Mouse (Mus musculus): ENCODE results near the gene H2afv. TPM values are rescaled to one million over a fixed set of nuclear protein-coding genes. Genes with fewer than 3 reads are reported as not detected.

Gene H2afv
- polyA plus RNA-seq (2015; fragmentation: Nextera tagmentation; extraction: Ambion mirVana), result 605 and 617 TPM in 2 replicates

DNA sequence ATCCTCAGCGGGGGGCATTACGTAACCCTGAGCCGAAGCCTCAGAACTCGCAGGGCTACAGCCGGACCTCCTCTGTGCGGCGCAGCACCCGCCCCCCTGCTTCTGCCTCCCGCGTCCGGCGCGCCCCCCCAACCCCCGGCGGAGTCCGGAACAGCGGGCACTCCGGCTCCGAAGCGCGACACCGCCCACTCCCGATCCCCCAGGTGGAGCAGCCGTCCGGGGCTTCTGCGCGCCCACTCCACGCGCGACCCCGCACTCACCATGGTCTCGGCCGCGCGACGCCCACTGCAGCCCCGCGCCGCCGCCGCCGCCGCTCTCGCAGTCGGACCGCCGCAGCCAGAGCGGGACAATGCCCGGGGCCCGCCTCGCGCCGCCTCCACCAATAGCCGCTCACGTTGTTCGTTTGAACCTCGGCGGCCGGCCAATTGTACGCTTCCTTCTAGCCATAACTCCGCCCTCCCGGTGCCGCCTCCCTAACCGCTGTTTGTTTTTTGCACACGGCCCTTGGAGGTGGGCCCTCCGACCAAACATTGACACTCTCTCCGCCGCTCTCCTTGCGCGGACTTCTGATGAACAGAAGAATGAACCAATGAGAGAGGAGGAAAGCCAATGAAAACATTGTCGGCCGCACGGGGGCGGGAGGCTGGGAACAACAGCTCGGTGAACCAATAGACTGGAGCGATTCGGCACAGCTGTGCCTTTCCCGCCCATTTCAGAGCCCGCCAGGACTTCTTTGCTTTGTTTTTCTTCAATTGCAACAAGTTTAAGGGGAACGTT, at the start of gene H2afv:
TSS of gene H2afv (minus strand) at position 367 of the 777 bp plus-strand sequence.
- H3K4me1 ChIP-seq (replicated peaks), result peaks cover 15% of the 10 kb centered on the region
- peak within 1 kb of the TSS; percentile 76 for H3K4me2 ChIP-seq (replicated peaks)
- H3K27me3 ChIP-seq, result no peaks in the 10 kb centered on the region
- peak within 1 kb of the TSS; percentile 78 for H3K4me3 ChIP-seq (replicated peaks)
- H3K9me3 ChIP-seq, result no peaks in the 10 kb centered on the region
- ATAC-seq, result peak; percentile 99
- H3K27ac ChIP-seq, result peak within 1 kb of the TSS; percentile 97
- peaks cover 6% of the 10 kb centered on the region for H3K36me3 ChIP-seq
- H3K9ac ChIP-seq (replicated peaks), result peak within 1 kb of the TSS; percentile 89
- 1% methylated on average over 62 of the region's 80 CpGs for WGBS

DNA sequence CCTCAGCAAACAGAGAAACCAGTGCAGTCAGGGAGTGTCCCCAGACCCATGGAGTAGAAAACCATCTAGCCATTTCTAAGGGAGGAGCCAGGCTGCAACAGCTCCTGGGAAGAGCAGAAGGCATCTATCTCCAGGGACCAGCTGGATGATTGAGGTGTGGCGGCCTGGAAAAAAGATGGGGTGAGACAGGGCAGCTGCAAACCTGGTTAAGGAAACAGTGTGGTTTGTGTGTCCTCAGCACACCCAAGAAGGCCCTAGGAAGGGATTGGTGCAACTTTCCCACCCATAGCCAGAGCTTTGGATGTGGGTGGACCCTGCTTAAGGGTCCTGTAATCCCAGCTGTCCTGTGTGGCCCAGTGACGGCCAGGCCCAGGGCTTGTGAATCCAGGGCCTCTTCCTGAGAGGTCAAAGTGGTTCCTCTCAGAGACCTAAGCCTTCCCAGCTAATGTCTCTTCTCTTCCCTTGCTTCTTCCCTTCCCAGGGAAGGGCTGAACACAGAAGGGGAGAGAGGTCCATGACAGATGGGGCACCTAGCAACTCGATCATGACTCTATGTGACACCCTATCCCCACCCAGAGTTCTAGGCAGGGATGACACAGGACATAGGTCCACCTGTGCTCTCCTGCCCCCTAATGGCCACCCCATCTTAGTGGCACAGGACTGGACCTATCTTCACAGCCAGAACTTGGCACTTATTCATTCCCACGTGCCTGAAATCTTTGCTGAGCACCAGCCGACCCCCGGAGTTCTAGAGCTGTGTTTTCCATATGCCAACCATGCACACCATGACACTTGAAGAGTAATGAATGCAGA, 45.7 kb upstream of the H2afv start:
- H3K27me3 ChIP-seq, result no peaks in the 10 kb centered on the region
- H3K36me3 ChIP-seq, result no peaks in the 10 kb centered on the region
- no peak overlapping the region for H3K4me3 ChIP-seq (replicated peaks)
- H3K4me2 ChIP-seq (replicated peaks), result no peak overlapping the region
- no peak overlapping the region for H3K9ac ChIP-seq (replicated peaks)
- no peak for ATAC-seq
- 64% methylated on average over 6 of the region's 6 CpGs for WGBS
- H3K9me3 ChIP-seq, result no peaks in the 10 kb centered on the region
- H3K4me1 ChIP-seq (replicated peaks), result no peaks in the 10 kb centered on the region
- no peak overlapping the region for H3K27ac ChIP-seq

DNA sequence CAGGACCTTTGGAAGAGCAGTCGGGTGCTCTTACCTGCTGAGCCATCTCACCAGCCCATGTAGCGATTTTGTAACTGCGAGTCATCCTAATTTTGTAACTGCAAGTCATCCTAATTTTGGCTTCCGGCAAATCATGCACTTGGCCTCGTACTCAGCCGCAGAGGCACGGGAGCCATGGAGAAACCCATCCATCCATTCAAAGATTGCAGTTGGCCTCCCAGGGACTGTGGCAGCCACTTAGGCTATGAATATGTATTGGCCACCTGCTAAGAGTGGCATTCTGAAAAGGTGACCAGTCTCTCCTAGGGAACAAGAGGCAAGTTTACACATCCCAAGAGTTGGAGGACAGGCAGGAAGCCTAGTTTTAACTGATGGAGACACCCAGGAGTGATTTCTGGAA, 45.0 kb upstream of the H2afv start:
- no peaks in the 10 kb centered on the region for H3K27me3 ChIP-seq
- H3K4me1 ChIP-seq (replicated peaks), result no peaks in the 10 kb centered on the region
- no peaks in the 10 kb centered on the region for H3K9me3 ChIP-seq
- no peaks in the 10 kb centered on the region for H3K36me3 ChIP-seq
- 71% methylated on average over 7 of the region's 7 CpGs for WGBS
- H3K4me3 ChIP-seq (replicated peaks), result no peak overlapping the region
- H3K9ac ChIP-seq (replicated peaks), result no peak overlapping the region
- H3K4me2 ChIP-seq (replicated peaks), result no peak overlapping the region
- no peak for ATAC-seq
- no peak overlapping the region for H3K27ac ChIP-seq

DNA sequence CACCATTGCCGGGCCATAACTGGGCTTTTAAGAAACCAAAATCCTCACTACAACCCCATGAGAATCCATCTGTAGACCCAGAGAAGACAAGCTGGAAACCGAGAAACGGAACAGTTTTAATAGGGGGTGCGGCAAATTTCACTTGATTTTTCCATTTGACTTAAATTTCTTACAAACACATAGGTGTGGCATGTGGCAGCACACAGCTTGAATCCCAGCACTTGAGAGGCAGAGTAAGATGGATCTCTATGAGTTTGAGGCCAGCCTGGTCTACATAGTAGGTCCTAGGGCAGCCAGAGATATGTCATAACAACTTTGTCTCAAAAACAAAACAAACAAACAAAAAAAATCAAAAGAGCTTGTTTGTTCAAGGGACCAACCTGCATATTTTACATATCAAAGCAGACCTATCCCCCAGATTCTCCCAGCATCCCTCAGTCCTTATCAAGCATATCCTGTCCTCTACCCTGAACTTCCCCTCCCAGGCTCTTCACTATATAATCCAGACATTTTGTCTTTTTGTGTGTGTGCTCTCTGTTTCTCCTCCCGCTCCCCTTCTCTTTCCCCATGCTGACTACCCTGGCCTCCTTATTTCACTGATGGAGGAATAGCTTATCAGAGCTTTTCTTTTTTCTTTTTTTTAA, 43.9 kb upstream of the H2afv start:
- no peak overlapping the region for H3K9ac ChIP-seq (replicated peaks)
- no peak overlapping the region for H3K27ac ChIP-seq
- no peaks in the 10 kb centered on the region for H3K27me3 ChIP-seq
- H3K4me2 ChIP-seq (replicated peaks), result no peak overlapping the region
- no peak overlapping the region for H3K4me3 ChIP-seq (replicated peaks)
- ATAC-seq, result no peak
- H3K4me1 ChIP-seq (replicated peaks), result no peaks in the 10 kb centered on the region
- H3K36me3 ChIP-seq, result no peaks in the 10 kb centered on the region
- no peaks in the 10 kb centered on the region for H3K9me3 ChIP-seq
- 94% methylated on average over 5 of the region's 5 CpGs for WGBS

DNA sequence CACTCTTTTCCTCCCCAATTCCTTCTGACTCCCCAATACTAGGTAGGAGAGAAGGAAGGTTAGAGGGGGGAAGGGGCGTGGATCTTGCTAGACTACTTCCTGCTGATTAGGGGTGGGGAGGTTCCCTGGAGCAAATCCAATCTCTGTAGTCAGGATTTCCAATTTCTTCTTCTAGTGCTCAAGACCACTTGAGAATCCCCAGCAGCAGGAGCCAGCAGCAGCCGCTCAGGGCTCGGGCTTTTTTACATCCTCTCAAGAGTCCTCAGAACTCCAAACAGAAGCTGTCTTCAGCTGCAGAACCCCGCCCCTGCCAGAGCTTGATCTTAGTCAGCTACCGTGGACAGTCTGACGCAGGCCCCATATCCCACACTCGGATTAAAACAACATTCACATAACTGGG, 43.3 kb upstream of the H2afv start:
- H3K4me3 ChIP-seq (replicated peaks), result no peak overlapping the region
- H3K27ac ChIP-seq, result no peak overlapping the region
- H3K36me3 ChIP-seq, result no peaks in the 10 kb centered on the region
- no peak overlapping the region for H3K9ac ChIP-seq (replicated peaks)
- no peak overlapping the region for H3K4me2 ChIP-seq (replicated peaks)
- H3K27me3 ChIP-seq, result no peaks in the 10 kb centered on the region
- no peaks in the 10 kb centered on the region for H3K4me1 ChIP-seq (replicated peaks)
- 53% methylated on average over 7 of the region's 7 CpGs for WGBS
- no peak for ATAC-seq
- H3K9me3 ChIP-seq, result no peaks in the 10 kb centered on the region

DNA sequence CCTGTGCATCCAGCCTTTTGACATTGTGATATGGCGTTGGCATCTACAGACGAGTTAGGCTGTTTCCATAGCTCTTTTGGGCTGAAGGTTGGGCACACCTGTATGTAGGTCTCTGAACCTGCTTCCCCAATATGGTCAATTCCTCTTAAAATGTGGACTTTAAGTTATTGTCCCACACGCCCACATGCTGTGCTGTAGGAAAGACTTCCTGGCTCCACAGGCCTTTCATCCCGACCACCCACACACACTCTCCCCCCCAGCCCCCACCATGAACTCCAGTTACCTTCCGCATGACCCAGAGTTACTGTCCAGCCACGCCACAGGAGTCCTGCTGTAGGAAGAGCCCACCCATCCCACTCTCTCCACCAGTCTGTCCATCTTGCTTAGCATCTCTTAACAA, 42.7 kb upstream of the H2afv start:
- 65% methylated on average over 6 of the region's 6 CpGs for WGBS

DNA sequence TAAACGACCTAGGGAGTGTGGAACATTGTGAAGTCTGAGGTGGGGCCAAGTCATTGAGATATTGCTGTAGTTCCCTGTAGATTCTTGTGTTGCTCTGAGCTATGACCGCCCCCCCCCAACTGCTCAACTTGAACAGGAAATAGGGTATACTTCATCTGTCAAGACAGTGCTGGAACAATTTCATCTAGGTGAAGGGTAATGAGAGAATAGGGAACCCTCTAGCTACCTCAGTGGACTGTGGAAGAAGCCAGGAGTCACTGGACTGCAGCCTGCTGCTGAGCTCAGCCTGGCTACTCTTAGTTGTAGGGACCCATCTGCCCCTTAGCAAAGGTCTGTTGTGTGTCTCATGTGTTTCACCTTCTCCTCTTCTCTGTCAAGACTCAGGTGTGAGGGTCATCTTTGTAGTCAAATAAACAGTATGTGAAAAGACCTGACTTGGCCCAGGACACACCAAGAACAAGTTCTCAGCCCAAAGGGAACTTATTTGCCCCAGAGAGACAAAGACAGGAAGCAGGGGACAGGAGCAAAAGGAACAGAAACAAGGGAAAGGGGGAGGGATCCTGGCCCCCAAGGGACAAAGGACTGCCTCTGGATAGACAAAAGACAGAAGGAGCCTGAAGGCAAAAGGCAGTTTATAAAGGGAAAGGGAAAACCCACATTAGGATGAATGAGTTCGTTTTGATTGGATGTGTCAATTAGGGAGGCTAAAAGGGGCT, 40.2 kb upstream of the H2afv start:
- no peak for ATAC-seq
- WGBS, result 50% methylated on average over 3 of the region's 3 CpGs
- Histone ChIP-seq H3K9ac (replicated peaks) (no peak overlapping the region), H3K4me3 (replicated peaks) (no peak overlapping the region), H3K27ac (no peak overlapping the region), H3K27me3 (no peaks in the 10 kb centered on the region), H3K4me1 (replicated peaks) (no peaks in the 10 kb centered on the region), H3K36me3 (no peaks in the 10 kb centered on the region), H3K4me2 (replicated peaks) (no peak overlapping the region), H3K9me3 (no peaks in the 10 kb centered on the region)

More for the DNA sequence above, 42.7 kb upstream of the H2afv start:
- Histone ChIP-seq H3K4me1 (replicated peaks) (no peaks in the 10 kb centered on the region), H3K36me3 (no peaks in the 10 kb centered on the region), H3K4me3 (replicated peaks) (no peak overlapping the region), H3K9ac (replicated peaks) (no peak overlapping the region), H3K9me3 (no peaks in the 10 kb centered on the region), H3K27me3 (no peaks in the 10 kb centered on the region), H3K27ac (no peak overlapping the region), H3K4me2 (replicated peaks) (no peak overlapping the region)
- ATAC-seq, result no peak

DNA sequence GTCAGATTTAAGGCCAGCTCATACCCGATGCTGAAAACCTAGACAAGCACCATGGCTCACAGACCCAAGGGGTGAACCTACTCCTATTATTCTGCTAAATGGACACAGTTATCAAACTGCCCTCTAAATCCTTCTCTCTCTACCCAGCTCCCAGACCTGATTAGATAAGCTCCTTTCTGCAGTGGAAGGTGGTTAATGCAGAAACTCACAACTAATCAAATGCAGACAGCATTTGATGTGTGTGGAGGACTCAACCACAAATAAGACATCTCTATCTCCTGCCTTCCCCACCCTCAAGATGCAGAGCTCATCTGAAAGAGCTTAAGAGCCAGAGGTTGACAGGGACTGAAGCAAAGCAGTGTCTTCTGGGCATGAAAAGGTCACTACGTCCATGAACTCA, 38.9 kb upstream of the H2afv start:
- Histone ChIP-seq H3K4me2 (replicated peaks) (no peak overlapping the region), H3K4me1 (replicated peaks) (no peaks in the 10 kb centered on the region), H3K36me3 (no peaks in the 10 kb centered on the region), H3K9ac (replicated peaks) (no peak overlapping the region), H3K4me3 (replicated peaks) (no peak overlapping the region), H3K27me3 (no peaks in the 10 kb centered on the region), H3K9me3 (no peaks in the 10 kb centered on the region), H3K27ac (no peak overlapping the region)
- 85% methylated on average over 2 of the region's 2 CpGs for WGBS
- ATAC-seq, result no peak

DNA sequence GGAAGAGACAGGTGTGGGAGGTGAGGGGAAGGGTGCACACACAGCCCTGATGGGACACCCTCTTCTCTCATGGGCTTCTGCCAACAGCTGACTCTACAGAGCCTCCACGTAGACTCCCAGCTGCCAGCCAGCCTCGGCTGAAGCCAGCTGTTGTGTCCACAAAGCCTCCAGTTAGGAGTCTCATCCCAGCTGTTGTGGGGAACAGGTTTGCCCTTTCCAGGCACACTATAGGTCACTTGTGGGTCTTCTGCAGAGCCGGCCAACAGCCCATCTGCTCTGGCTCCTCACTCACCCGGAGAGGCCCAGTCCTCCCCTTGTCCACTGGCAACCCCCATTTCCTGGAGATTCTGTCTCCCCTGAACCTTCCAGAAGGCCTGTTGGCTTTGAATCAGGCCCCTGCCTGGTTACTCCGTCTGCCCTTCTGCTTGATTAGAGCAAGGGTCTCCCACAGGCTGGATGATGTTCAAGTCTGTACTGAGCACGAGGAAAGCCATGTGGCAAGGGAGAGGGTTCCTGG, 37.5 kb upstream of the H2afv start:
- no peaks in the 10 kb centered on the region for H3K9me3 ChIP-seq
- H3K36me3 ChIP-seq, result no peaks in the 10 kb centered on the region
- no peak for ATAC-seq
- 78% methylated on average over 6 of the region's 6 CpGs for WGBS
- H3K4me1 ChIP-seq (replicated peaks), result 0 out of 2 replicates have a peak, but pooled peaks cover 3% of the 10 kb centered on the region
- H3K4me3 ChIP-seq (replicated peaks), result no peak overlapping the region
- H3K27me3 ChIP-seq, result no peaks in the 10 kb centered on the region
- H3K27ac ChIP-seq, result no peak overlapping the region
- no peak overlapping the region for H3K4me2 ChIP-seq (replicated peaks)
- no peak overlapping the region for H3K9ac ChIP-seq (replicated peaks)

DNA sequence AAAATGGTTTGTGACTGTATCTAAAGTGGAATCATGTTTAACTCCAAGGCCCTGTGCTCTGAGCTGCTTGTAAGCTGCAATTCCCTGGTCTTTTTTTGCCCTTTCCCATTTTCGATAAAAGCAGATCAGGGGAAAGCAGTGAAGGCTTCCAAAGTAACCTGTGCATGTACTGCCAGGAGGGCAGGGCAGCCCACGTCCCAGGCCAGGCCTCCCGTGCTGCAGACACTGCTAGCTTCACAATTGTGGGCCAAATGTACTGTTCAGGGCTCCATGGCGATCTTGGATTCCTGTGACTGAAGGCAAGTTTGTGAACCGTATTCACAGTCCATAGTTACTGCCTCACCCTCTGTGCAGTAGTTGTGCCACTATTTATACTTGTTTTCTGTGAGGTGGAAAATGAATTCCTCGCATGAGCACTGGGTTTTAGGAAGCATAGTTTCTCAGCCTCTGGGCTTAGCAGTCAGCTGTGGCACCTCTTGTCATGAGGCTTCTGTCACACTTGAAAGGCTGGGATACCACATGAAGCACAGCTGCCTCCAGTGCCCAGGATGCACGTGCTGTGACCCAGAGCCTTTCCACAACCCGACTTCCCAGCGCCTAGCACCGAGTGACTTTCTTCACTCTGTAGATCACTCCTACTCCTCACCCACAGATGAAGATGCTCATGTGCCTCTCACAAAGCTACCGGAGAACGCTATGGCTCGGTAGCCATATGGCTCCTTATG, 36.6 kb upstream of the H2afv start:
- H3K4me2 ChIP-seq (replicated peaks), result no peak overlapping the region
- 0 out of 2 replicates have a peak, but pooled peaks cover 3% of the 10 kb centered on the region for H3K4me1 ChIP-seq (replicated peaks)
- no peak overlapping the region for H3K9ac ChIP-seq (replicated peaks)
- no peaks in the 10 kb centered on the region for H3K36me3 ChIP-seq
- 83% methylated on average over 13 of the region's 13 CpGs for WGBS
- no peak for ATAC-seq
- no peaks in the 10 kb centered on the region for H3K27me3 ChIP-seq
- no peaks in the 10 kb centered on the region for H3K9me3 ChIP-seq
- no peak overlapping the region for H3K27ac ChIP-seq
- no peak overlapping the region for H3K4me3 ChIP-seq (replicated peaks)

DNA sequence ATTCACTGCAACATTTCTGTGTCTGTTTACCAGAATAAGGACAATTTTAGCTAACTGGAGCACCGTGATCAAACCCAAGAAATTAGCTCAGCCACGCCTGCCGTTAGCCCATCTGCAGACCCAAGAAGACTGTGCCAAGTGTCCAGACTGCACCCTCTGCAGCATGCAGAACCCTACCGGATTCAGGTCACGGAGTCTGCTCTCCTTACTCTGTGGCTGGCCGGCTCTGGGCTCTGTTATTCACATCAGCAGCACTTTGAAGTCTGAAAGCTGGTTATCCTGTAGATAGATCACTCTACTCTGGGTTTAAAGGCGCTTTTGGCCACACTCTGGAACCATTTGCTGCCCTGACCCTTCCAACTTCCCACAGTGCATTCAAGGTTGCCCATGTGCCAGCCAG, 35.9 kb upstream of the H2afv start:
- H3K27me3 ChIP-seq, result no peaks in the 10 kb centered on the region
- H3K4me2 ChIP-seq (replicated peaks), result no peak overlapping the region
- no peaks in the 10 kb centered on the region for H3K9me3 ChIP-seq
- H3K36me3 ChIP-seq, result no peaks in the 10 kb centered on the region
- H3K9ac ChIP-seq (replicated peaks), result 0 out of 2 replicates have a peak overlapping the region, but pooled peaks have one; percentile 25
- no peak overlapping the region for H3K27ac ChIP-seq
- 78% methylated on average over 7 of the region's 7 CpGs for WGBS
- ATAC-seq, result no peak
- H3K4me1 ChIP-seq (replicated peaks), result 0 out of 2 replicates have a peak, but pooled peaks cover 3% of the 10 kb centered on the region
- H3K4me3 ChIP-seq (replicated peaks), result no peak overlapping the region
